Mouse (Mus musculus) ES-Bruce4 (cell line): ENCODE measurements at regions not wholly inside any gene's neighbourhood (a gene's known extent, or its start where the extent isn't known, plus 50 kb on each side); places are given as distances from the start of the nearest gene placed in this dataset.

ENCODE experiments used
- H3K27ac ChIP-seq: 2 replicates; pipeline ENCODE4 v1.5.1; 2012; ENCODE audit warnings: low read length, inconsistent platforms; ENCODE audit not compliant: insufficient read depth
- H3K27me3 ChIP-seq: 2 replicates; pipeline ENCODE4 v1.6.1; 2012; ENCODE audit warnings: mild to moderate bottlenecking, low read length, inconsistent platforms; ENCODE audit not compliant: control insufficient read depth, poor library complexity, insufficient read depth, severe bottlenecking
- H3K36me3 ChIP-seq: 2 replicates; pipeline ENCODE4 v1.6.1; 2012; ENCODE audit warnings: inconsistent platforms, mild to moderate bottlenecking, low read length, moderate library complexity; ENCODE audit not compliant: control insufficient read depth, poor library complexity, insufficient read depth, severe bottlenecking
- H3K4me1 ChIP-seq: one replicate; pipeline ENCODE4 v1.8.1; 2011; ENCODE audit warnings: low read length; ENCODE audit not compliant: control insufficient read depth, insufficient read depth
- H3K4me3 ChIP-seq: 2 replicates; pipeline ENCODE4 v1.5.1; 2011; ENCODE audit warnings: low read depth, mild to moderate bottlenecking, low read length
- H3K9ac ChIP-seq: 2 replicates; pipeline ENCODE4 v1.6.1; 2012; ENCODE audit warnings: low read depth, mild to moderate bottlenecking, inconsistent platforms; ENCODE audit not compliant: poor library complexity, severe bottlenecking
- H3K9me3 ChIP-seq: replicated peaks from 2 replicates; pipeline ENCODE4 v1.6.1; 2012; ENCODE audit warnings: mild to moderate bottlenecking, low read length, inconsistent platforms; ENCODE audit not compliant: control insufficient read depth, poor library complexity, insufficient read depth, severe bottlenecking
- CTCF ChIP-seq: IDR thresholded peaks from one replicate; pipeline ENCODE4 v1.8.1; 2011; ENCODE audit warnings: low read depth, low read length
- EP300 ChIP-seq: IDR thresholded peaks from 2 replicates; pipeline ENCODE4 v1.6.1; 2011; ENCODE audit warnings: low read depth, low read length; ENCODE audit not compliant: insufficient read depth
- POLR2A ChIP-seq: IDR thresholded peaks from one replicate; pipeline ENCODE4 v1.8.1; 2011; ENCODE audit warnings: low read length; ENCODE audit not compliant: insufficient read depth

- no peaks in the 10 kb centered on the region for H3K36me3 ChIP-seq
- no peak overlapping the region for H3K4me3 ChIP-seq
- H3K4me1 ChIP-seq = no peaks in the 10 kb centered on the region
- no peak overlapping the region for H3K9ac ChIP-seq
- H3K27ac ChIP-seq = no peak overlapping the region
- no peaks in the 10 kb centered on the region for H3K9me3 ChIP-seq
- no peaks in the 10 kb centered on the region for H3K27me3 ChIP-seq
- TF ChIP-seq POLR2A = no peak
- no peak for TF ChIP-seq CTCF
- TF ChIP-seq EP300 = no peak
Observed at GRCm38 (mm10) chr6:100065586-100065985, 221.7 kb downstream of the Rybp start.

- H3K4me1 ChIP-seq = no peaks in the 10 kb centered on the region
- H3K27ac ChIP-seq = no peak overlapping the region
- H3K4me3 ChIP-seq = no peak overlapping the region
- H3K36me3 ChIP-seq = no peaks in the 10 kb centered on the region
- no peak overlapping the region for H3K9ac ChIP-seq
- H3K9me3 ChIP-seq = no peaks in the 10 kb centered on the region
- no peaks in the 10 kb centered on the region for H3K27me3 ChIP-seq
- TF ChIP-seq EP300 (no peak), CTCF (no peak), POLR2A (no peak)
Observed at GRCm38 (mm10) chr6:100062961-100063360, 224.3 kb downstream of the Rybp start.

GRCm38 (mm10) chr6:100059803-100060202, 227.5 kb downstream of the Rybp start:
- H3K27ac ChIP-seq = no peak overlapping the region
- no peak overlapping the region for H3K9ac ChIP-seq
- no peak overlapping the region for H3K4me3 ChIP-seq
- H3K27me3 ChIP-seq = no peaks in the 10 kb centered on the region
- no peaks in the 10 kb centered on the region for H3K36me3 ChIP-seq
- no peaks in the 10 kb centered on the region for H3K4me1 ChIP-seq
- H3K9me3 ChIP-seq = no peaks in the 10 kb centered on the region
- no peak for TF ChIP-seq EP300
- no peak for TF ChIP-seq POLR2A
- TF ChIP-seq CTCF = no peak

GRCm38 (mm10) chr6:100055980-100056379, 231.3 kb downstream of the Rybp start:
- Histone ChIP-seq H3K27ac (no peak overlapping the region), H3K9me3 (no peaks in the 10 kb centered on the region), H3K4me1 (no peaks in the 10 kb centered on the region), H3K9ac (no peak overlapping the region), H3K27me3 (no peaks in the 10 kb centered on the region), H3K4me3 (no peak overlapping the region), H3K36me3 (no peaks in the 10 kb centered on the region)
- TF ChIP-seq EP300 = no peak
- no peak for TF ChIP-seq POLR2A
- no peak for TF ChIP-seq CTCF

GRCm38 (mm10) chr6:100052955-100053795, 234.1 kb downstream of the Rybp start:
- Histone ChIP-seq H3K27me3 (no peaks in the 10 kb centered on the region), H3K27ac (no peak overlapping the region), H3K9me3 (no peaks in the 10 kb centered on the region), H3K36me3 (no peaks in the 10 kb centered on the region), H3K4me3 (no peak overlapping the region), H3K9ac (no peak overlapping the region), H3K4me1 (no peaks in the 10 kb centered on the region)
- TF ChIP-seq POLR2A = no peak
- TF ChIP-seq CTCF = no peak
- no peak for TF ChIP-seq EP300

- Histone ChIP-seq H3K9ac (no peak overlapping the region), H3K27me3 (no peaks in the 10 kb centered on the region)
Observed at GRCm38 (mm10) chr6:100052406-100052805, 234.9 kb downstream of the Rybp start.

More at GRCm38 (mm10) chr6:100052406-100052805, 234.9 kb downstream of the Rybp start:
- H3K9me3 ChIP-seq = no peaks in the 10 kb centered on the region
- H3K4me3 ChIP-seq = no peak overlapping the region
- H3K27ac ChIP-seq = no peak overlapping the region
- no peak for TF ChIP-seq POLR2A
- no peak for TF ChIP-seq CTCF
- no peak for TF ChIP-seq EP300
- H3K4me1 ChIP-seq = no peaks in the 10 kb centered on the region
- no peaks in the 10 kb centered on the region for H3K36me3 ChIP-seq
